Mouse (Mus musculus) bone marrow macrophage, adult 2 months (primary cell): ENCODE results near the gene Smarcb1. TPM values are rescaled to one million over a fixed set of nuclear protein-coding genes. Genes with fewer than 3 reads are reported as not detected.

Source experiments
- H3K27ac ChIP-seq: 2 replicates; pipeline ENCODE4 v1.5.1; 2012; ENCODE audit warnings: low read depth, low read length; ENCODE audit not compliant: insufficient read depth
- H3K4me1 ChIP-seq: 2 replicates; pipeline ENCODE4 v1.6.1; 2012; ENCODE audit warnings: low read length; ENCODE audit not compliant: control insufficient read depth, insufficient read depth
- H3K4me3 ChIP-seq: 2 replicates; pipeline ENCODE4 v1.5.1; 2012; ENCODE audit warnings: mild to moderate bottlenecking, low read length, moderate library complexity; ENCODE audit not compliant: insufficient read depth
- CTCF ChIP-seq: IDR thresholded peaks from 2 replicates; pipeline ENCODE4 v1.5.1; 2012; ENCODE audit warnings: low read depth, mild to moderate bottlenecking, low read length, moderate library complexity
- POLR2A ChIP-seq: IDR thresholded peaks from 2 replicates; pipeline ENCODE4 v1.6.1; 2012; ENCODE audit warnings: mild to moderate bottlenecking, low read depth, low read length, borderline replicate concordance
- polyA plus RNA-seq: library from polyadenylated mRNA; stranded (reverse); fragments of >200 nt; gene quantifications from 2 replicates; pipeline ENCODE4 v1.2.4, GENCODE M21; 2012; ENCODE audit not compliant: missing spikeins, insufficient read depth, insufficient read length

The Smarcb1 gene
- polyA plus RNA-seq, 1 experiment: 31.8 TPM

DNA sequence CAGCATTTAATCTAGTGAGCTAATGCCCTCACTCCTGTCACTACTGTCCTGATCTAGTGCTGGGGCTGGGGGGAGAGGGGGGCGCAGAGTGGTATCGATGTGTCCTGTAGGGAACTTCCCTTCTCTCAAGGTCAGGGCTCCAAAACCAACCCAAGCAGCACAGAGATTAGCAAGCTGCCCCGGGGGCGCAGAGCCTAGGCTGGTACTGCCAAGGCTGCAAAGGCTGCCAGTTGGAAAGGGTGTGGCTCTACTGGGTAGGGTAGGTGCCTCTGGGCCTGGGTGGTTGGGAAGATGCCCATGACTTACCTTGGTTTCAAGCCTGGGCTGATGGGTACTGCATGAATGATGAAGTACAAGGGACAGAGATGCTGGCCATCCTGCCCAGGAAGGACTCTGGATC, 63.8 kb downstream of the Smarcb1 start:
- H3K4me3 ChIP-seq: no peak overlapping the region
- H3K27ac ChIP-seq: no peak overlapping the region
- peaks cover 29% of the 10 kb centered on the region for H3K4me1 ChIP-seq
- TF ChIP-seq POLR2A (no peak), CTCF (no peak)

DNA sequence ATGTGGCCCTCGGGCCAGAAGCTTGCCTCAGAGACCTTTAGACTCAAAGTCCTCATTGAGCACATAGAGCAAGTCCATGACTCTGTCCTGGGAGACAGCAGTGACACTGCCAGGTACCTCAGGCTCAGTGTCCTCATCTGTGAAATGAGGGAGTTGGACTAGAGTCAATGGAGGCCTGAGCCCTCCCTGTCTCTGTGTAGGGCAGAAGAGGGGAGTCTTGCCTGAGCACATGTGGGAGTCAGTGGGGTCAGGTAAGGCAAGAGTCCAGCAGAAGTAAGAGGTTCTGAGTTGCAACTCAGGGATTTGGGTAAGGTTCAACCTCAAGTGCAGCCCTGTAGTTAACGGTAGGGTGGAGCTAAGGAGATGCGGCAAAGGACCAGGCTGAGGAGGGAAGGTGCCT, 64.4 kb downstream of the Smarcb1 start:
- TF ChIP-seq POLR2A (no peak), CTCF (no peak)
- Histone ChIP-seq H3K27ac (no peak overlapping the region), H3K4me3 (no peak overlapping the region), H3K4me1 (peaks cover 29% of the 10 kb centered on the region)

DNA sequence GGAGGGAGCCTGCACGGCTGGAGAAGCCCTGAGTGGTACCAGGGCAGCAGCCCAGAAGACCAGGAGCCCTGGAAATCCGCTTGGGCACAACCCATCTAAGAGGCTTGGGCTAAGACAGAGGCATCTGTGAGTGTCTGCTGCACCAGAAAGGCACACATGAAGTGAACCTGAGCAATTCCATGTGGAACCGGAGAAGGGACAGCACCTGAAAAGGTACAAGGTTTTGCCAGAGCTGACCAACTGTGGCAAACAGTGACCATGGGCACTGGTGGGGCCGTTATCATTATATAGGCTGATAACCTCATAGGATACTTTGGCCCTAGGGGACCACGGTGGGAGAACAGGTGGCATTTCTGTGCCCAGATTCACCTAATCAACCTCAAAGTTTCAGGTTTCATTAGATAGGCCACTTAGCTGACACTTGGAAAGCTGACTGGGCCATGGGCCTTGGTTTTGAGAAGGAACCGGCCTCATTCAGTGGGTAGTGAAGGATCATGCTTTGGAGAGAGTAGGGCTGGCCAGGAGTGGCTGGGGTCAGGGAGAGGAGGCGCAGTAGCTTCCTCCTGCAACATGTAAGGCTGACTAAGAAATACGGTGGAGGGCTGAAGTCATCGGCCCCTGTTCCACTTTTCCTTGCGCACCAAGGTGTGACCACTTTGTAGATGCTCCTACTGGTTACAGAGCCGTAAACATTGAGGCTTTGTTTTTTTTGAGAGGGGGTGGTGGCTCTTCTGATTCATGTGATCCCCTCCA, 65.1 kb downstream of the Smarcb1 start:
- Histone ChIP-seq H3K4me1 (peaks cover 29% of the 10 kb centered on the region), H3K27ac (no peak overlapping the region), H3K4me3 (no peak overlapping the region)
- no peak for TF ChIP-seq POLR2A
- TF ChIP-seq CTCF: no peak

DNA sequence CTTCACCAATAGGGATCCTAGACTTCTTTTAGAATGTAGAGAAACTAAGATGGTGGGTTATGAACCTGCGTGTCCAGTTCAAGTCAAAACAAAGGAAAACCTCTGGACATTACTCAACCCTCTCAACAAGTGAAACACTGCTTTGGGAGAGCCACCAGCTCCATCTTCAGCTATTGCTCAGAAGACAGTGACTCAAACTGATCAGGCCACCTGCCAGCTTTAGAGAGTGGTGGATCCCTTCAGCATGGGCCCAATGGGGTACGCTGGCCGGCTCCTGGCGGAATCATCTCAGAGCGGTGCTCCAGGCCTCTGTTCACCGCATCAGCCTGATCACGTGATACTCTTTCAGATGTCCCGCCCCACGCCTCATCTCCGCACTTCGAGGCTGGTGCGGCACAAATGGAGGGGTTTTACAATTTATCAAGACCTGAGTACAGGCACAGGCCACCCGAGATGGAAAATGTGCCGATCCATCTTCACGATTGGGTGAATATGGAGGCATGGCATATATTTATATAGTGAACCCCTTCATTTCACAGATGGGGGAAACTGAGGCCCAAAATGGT, 65.9 kb downstream of the Smarcb1 start:
- H3K4me1 ChIP-seq: peaks cover 26% of the 10 kb centered on the region
- no peak for TF ChIP-seq POLR2A
- TF ChIP-seq CTCF: no peak
- H3K4me3 ChIP-seq: no peak overlapping the region
- H3K27ac ChIP-seq: no peak overlapping the region; the same call in 1 of the 2 replicates

DNA sequence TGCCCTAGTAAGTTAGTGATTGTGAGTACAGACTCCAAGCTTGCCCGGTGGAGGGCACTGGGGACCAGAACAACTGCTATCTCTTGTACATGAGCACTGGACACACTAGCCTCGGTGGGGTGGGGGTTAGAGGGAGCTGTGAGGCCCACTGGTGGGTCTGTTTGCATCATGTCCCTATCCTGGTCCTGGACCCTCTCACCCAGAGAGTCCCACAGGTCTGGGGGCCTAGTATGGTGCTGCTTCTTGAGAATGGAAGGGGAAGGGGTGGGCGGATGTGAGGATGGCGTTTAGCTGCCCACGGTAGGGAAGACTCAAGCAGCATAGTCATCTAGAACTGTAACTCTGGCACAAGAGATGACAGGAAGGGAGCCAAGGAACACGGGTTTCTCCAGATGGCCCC, 66.6 kb downstream of the Smarcb1 start:
- no peak for TF ChIP-seq CTCF
- TF ChIP-seq POLR2A: no peak
- H3K4me3 ChIP-seq: no peak overlapping the region
- H3K4me1 ChIP-seq: peaks cover 25% of the 10 kb centered on the region

DNA sequence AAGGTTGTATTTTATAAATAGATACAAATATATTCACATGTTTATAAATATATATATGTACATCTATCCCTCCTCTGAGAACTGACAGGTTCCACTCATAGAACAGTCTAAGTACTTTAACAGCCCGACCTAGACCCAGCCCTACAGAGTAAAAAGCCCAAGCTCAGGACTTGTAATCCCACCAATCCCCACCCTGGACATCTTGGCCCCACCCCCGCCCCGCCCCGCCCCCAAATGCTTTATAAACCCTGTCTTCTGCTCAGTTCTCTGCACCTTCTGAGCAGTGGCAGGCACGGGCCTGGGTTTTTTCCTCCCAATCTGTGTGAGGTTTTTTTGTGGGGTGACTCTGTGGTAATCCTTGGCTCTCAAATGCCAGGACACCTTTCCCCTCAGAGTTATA, 67.3 kb downstream of the Smarcb1 start:
- no peak overlapping the region for H3K4me3 ChIP-seq
- no peak overlapping the region for H3K27ac ChIP-seq
- TF ChIP-seq CTCF: no peak
- TF ChIP-seq POLR2A: no peak
- peaks cover 27% of the 10 kb centered on the region for H3K4me1 ChIP-seq

More for the DNA sequence above, 66.6 kb downstream of the Smarcb1 start:
- no peak overlapping the region for H3K27ac ChIP-seq

DNA sequence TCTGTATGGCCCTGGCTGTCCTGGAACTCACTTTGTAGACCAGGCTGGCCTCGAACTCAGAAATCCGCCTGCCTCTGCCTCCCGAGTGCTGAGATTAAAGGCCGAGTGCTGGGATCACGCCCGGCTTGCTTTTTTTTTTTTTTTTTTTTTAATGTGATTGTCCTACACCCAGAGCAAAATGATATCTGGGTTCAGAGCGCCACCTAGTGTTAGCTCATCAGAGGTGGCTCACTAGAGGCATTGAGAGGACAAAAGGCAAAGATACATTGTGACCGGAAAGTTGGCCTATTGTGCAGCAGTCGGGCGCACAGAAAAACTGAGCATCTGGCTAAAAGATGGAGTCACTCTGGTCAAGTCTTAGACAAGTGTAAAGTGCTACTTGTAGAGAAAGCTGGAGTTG, 68.0 kb downstream of the Smarcb1 start:
- TF ChIP-seq CTCF: no peak
- no peak for TF ChIP-seq POLR2A
- H3K4me3 ChIP-seq: no peak overlapping the region
- H3K4me1 ChIP-seq: peaks cover 28% of the 10 kb centered on the region
- no peak overlapping the region for H3K27ac ChIP-seq

DNA sequence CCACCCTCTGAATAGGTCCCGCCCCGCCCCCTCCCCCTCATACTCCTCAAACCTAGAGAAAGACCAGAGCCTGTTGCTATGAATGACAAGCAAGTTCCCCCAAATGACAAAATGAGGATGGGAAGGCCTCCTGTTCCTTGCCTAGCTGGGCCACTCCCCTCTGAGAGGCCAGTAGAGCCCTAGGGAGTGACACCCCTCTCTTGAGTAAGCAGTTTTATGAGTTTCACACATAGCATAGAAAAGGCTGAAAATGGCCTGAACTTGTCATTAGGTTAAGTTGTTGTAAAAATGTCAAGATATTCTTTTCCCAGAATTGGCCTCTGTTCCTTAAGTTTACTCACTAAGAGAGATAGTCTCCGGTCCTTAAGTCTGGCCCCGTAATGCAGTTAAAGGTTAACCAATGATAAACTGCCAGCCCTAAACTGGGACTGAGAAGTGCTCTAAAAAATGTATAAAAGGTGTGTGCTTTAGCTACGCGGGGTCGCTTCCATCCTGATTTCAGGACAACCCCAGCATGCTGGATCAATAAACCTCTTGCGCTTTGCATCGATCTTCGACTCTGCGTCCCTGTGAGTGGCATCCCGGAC, 68.8 kb downstream of the Smarcb1 start:
- Histone ChIP-seq H3K27ac (no peak overlapping the region), H3K4me3 (no peak overlapping the region), H3K4me1 (peaks cover 21% of the 10 kb centered on the region)
- no peak for TF ChIP-seq CTCF
- no peak for TF ChIP-seq POLR2A

DNA sequence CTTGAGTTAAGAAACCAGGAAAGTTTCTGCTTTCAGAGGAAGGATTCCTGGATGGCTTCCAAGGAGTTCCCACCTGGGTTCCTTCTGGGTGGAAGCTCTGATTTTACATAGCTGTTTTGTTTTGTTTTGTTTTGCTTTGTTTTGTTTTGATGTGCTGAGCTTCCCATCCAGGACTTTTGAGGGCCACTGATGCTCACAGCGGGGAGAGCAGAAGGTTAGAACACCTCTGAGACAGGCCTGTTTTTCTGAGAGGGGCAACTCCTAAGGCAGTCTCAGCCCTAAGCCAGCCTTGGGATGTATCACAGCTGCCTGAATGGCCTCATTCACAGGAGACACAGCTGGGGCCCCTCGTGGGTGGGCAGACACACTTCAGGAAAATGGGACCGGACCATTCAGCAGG, 69.7 kb downstream of the Smarcb1 start:
- no peak overlapping the region for H3K27ac ChIP-seq
- TF ChIP-seq CTCF (no peak), POLR2A (no peak)
- H3K4me3 ChIP-seq: no peak overlapping the region
- peaks cover 20% of the 10 kb centered on the region for H3K4me1 ChIP-seq

DNA sequence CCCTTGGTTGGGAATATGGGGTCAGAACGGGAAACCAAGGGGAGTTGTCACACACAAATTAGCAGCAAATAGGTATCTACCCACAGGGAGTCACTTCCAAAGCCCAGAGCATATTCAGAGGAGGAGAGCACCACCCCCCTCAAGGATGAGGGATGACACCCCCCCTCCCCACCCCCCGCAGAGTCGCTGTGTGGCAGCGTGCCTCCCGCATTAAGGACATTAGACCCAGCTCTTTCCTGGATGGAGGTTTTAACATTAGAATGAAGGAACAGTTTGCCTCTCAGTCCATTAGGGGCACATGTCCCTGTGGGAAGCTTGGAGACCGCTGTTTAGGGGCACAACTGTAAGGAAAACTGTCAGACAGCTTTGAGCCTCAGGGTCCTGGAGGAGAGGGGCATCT, 70.3 kb downstream of the Smarcb1 start:
- Histone ChIP-seq H3K4me1 (peaks cover 22% of the 10 kb centered on the region), H3K4me3 (no peak overlapping the region), H3K27ac (no peak overlapping the region)
- TF ChIP-seq POLR2A (no peak), CTCF (no peak)
